Mouse (Mus musculus) forebrain, postnatal 0 days (tissue): ENCODE data around the gene Omg. TPM values are rescaled to one million over a fixed set of nuclear protein-coding genes. Genes with fewer than 3 reads are reported as not detected.

Source experiments
- ATAC-seq: fragments of 200-750 bp; cut with Nextera tagmentation; 2 replicates; pipeline ENCODE4 v1.8.0; 2017; ENCODE audit warnings: mild to moderate bottlenecking, moderate library complexity
- DNase-seq: peaks from one replicate; pipeline ENCODE4 v3.0.0-alpha.2; 2015
- H3K27ac ChIP-seq: fragments of 300-500 bp; sonication (generic); 2 replicates; pipeline ENCODE4 v1.5.1; 2014; ENCODE audit warnings: low read depth, mild to moderate bottlenecking, antibody characterized with exemption, low read length, moderate library complexity, mixed read lengths
- H3K27me3 ChIP-seq: fragments of 300-500 bp; sonication (generic); 2 replicates; pipeline ENCODE4 v1.6.1; 2014; ENCODE audit warnings: mild to moderate bottlenecking, low read length, mixed read lengths; ENCODE audit not compliant: insufficient read depth
- H3K36me3 ChIP-seq: fragments of 300-500 bp; sonication (generic); 2 replicates; pipeline ENCODE4 v1.6.1; 2014; ENCODE audit warnings: mild to moderate bottlenecking, moderate library complexity; ENCODE audit not compliant: insufficient read depth
- H3K4me1 ChIP-seq: fragments of 300-500 bp; sonication (generic); 2 replicates; pipeline ENCODE4 v1.6.1; 2014; ENCODE audit warnings: antibody characterized with exemption; ENCODE audit not compliant: insufficient read depth
- H3K4me2 ChIP-seq: fragments of 300-500 bp; sonication (generic); 2 replicates; pipeline ENCODE4 v1.6.1; 2014; ENCODE audit warnings: low read depth, mild to moderate bottlenecking, moderate library complexity
- H3K4me3 ChIP-seq: fragments of 300-500 bp; sonication (generic); 2 replicates; pipeline ENCODE4 v1.5.1; 2014; ENCODE audit warnings: low read depth, low read length, mixed read lengths
- H3K9ac ChIP-seq: fragments of 300-500 bp; sonication (generic); 2 replicates; pipeline ENCODE4 v1.6.1; 2014; ENCODE audit warnings: mild to moderate bottlenecking
- H3K9me3 ChIP-seq: fragments of 300-500 bp; sonication (generic); 2 replicates; pipeline ENCODE4 v1.6.1; 2016; ENCODE audit warnings: low read length
- CTCF ChIP-seq: sonication (generic); IDR thresholded peaks from 2 replicates; pipeline ENCODE4 v1.5.1; 2016; ENCODE audit warnings: antibody characterized with exemption, control low read depth, low read depth
- WGBS: fragments of 180-500 bp; shearing (Covaris S2); extraction: QIAGEN DNeasy Blood & Tissue Kit; methylation state at CpG from one replicate; pipeline ENCODE4 v1.1.7; 2014; 5-methylcytosine and 5-hydroxymethylcytosine counted together
- polyA plus RNA-seq: library from polyadenylated mRNA; unstranded; fragments of >200 nt; fragmentation: Nextera tagmentation; extraction: Ambion mirVana; gene quantifications from 2 replicates; pipeline ENCODE4 v1.2.1, GENCODE M21; 2015
- total RNA-seq: library from RNA; depleted of rRNA; stranded (reverse); fragments of >200 nt; gene quantifications from 2 replicates; pipeline ENCODE4 v1.2.3, GENCODE M21; 2014

Gene Omg
- total and polyA plus RNA-seq, 2 experiments from 2014 or later, result 13.8 to 21.6 TPM

- no peak for ATAC-seq
- no peak overlapping the region for H3K4me3 ChIP-seq
- no peaks in the 10 kb centered on the region for H3K9me3 ChIP-seq
- TF ChIP-seq CTCF, result no peak
- no peak overlapping the region for H3K27ac ChIP-seq
- H3K4me2 ChIP-seq, result no peak overlapping the region
- H3K27me3 ChIP-seq, result no peaks in the 10 kb centered on the region
- H3K36me3 ChIP-seq, result no peaks in the 10 kb centered on the region
- no peak for DNase-seq
- no peaks in the 10 kb centered on the region for H3K4me1 ChIP-seq
- no peak overlapping the region for H3K9ac ChIP-seq
- WGBS, result 86% methylated on average over 3 of the region's 3 CpGs
Measured at GRCm38 (mm10) chr11:79526549-79526948, 22.7 kb upstream of the Omg start.

GRCm38 (mm10) chr11:79524310-79524575, 20.4 kb upstream of the Omg start:
- no peak for DNase-seq
- WGBS, result 91% methylated on average over 1 of the region's 1 CpGs
- H3K4me3 ChIP-seq, result no peak overlapping the region
- no peaks in the 10 kb centered on the region for H3K27me3 ChIP-seq
- ATAC-seq, result no peak
- H3K4me2 ChIP-seq, result no peak overlapping the region
- H3K9ac ChIP-seq, result no peak overlapping the region
- H3K9me3 ChIP-seq, result no peaks in the 10 kb centered on the region
- TF ChIP-seq CTCF, result no peak
- no peaks in the 10 kb centered on the region for H3K4me1 ChIP-seq
- no peaks in the 10 kb centered on the region for H3K36me3 ChIP-seq
- no peak overlapping the region for H3K27ac ChIP-seq

DNA sequence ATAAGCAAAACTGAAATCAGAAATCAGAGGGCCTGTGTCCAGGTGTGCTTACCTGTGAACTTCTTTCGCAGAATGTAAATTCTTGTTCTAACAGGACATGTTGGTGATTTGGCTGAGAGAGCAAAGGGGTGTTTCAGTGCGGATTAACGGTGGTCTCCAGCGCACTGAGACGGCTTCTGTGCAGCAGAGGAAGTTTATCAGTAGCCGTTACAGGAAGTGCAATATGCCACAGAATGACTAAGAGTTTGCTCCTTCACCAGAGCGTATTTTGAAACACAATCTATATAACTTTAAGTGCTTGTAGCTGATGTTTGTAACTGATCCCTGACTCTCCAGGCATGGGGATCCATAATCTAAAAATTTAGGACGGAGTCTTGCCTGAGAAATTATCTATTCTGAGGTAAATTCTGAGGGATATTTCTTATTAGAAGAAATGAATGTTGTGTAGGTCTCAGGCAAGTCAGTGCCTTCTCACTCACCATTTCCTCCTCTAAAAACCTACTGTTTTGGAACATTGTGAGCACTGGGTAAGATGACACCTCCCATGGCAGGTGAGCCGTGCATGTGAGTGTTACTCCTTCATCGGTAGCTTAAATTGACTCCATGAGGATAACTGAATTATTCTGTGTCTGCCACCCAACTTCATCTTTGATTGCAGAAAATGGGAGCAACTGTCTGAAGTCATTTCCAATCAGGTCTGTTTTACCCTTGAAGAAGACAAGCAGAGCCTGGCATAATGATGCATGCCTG, 19.9 kb upstream of the Omg start, which contains the start of gene Evi2b:
TSS of gene Evi2b (minus strand) at position 203 of the 750 bp plus-strand sequence.
- H3K27me3 ChIP-seq, result no peaks in the 10 kb centered on the region
- no peak for ATAC-seq
- no peak for DNase-seq
- H3K4me3 ChIP-seq, result no peak within 1 kb of the TSS
- H3K4me1 ChIP-seq, result no peaks in the 10 kb centered on the region
- H3K27ac ChIP-seq, result no peak within 1 kb of the TSS
- no peaks in the 10 kb centered on the region for H3K36me3 ChIP-seq
- no peak within 1 kb of the TSS for H3K4me2 ChIP-seq
- TF ChIP-seq CTCF, result no peak
- no peaks in the 10 kb centered on the region for H3K9me3 ChIP-seq
- 89% methylated on average over 10 of the region's 10 CpGs for WGBS
- no peak within 1 kb of the TSS for H3K9ac ChIP-seq

DNA sequence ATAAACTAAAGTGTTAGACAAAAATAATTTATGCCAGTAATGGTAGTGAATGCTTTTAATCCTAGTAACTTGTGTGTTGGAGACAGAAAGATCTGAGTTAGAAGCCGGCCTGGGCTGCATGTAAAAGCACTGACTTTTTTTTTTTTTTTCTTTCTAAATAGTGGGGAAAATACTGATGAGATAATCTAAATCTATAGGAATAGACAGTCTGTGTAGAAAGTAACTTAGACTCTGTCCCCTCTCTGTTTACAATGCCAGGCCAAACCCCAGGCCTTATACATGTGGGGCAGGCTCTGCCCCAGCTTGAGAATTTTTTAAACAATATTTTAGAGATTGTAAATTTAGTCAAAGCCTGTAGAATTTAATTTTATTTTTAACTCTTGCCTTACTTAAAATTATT, 19.1 kb upstream of the Omg start:
- no peak for DNase-seq
- no peak overlapping the region for H3K27ac ChIP-seq
- ATAC-seq, result no peak
- no peak for TF ChIP-seq CTCF
- H3K9ac ChIP-seq, result no peak overlapping the region
- 83% methylated on average over 1 of the region's 1 CpGs for WGBS
- no peaks in the 10 kb centered on the region for H3K36me3 ChIP-seq
- H3K4me1 ChIP-seq, result no peaks in the 10 kb centered on the region
- no peaks in the 10 kb centered on the region for H3K27me3 ChIP-seq
- no peak overlapping the region for H3K4me2 ChIP-seq
- no peak overlapping the region for H3K4me3 ChIP-seq
- no peaks in the 10 kb centered on the region for H3K9me3 ChIP-seq

GRCm38 (mm10) chr11:79521930-79522329, 18.0 kb upstream of the Omg start:
- Histone ChIP-seq H3K27me3 (no peaks in the 10 kb centered on the region), H3K4me1 (no peaks in the 10 kb centered on the region), H3K36me3 (no peaks in the 10 kb centered on the region), H3K4me3 (no peak overlapping the region), H3K9me3 (no peaks in the 10 kb centered on the region), H3K27ac (no peak overlapping the region), H3K4me2 (no peak overlapping the region), H3K9ac (no peak overlapping the region)
- no peak for DNase-seq
- ATAC-seq, result no peak
- TF ChIP-seq CTCF, result no peak

DNA sequence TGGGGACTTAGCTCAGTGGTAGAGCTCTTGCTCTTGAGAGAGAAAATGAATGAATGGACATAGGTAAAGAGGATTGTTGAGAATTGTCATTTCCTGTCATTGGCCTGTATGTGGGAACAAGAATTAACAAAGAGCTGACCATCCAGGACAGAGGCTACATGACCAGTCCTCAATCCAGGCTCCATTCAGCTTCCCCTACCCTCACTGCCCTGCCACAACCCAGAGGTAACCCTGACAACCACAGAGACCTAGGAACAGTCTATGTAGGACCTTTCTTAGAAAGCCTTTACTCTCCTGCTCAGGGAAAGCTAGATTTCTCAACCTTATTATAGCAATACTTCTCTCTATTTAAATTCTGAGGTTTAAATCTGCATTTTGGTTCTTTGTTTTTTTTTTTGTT, 16.9 kb upstream of the Omg start:
- H3K9ac ChIP-seq, result no peak overlapping the region
- no peaks in the 10 kb centered on the region for H3K36me3 ChIP-seq
- TF ChIP-seq CTCF, result no peak
- DNase-seq (no peak), ATAC-seq (no peak)
- H3K4me3 ChIP-seq, result no peak overlapping the region
- no peaks in the 10 kb centered on the region for H3K27me3 ChIP-seq
- H3K4me2 ChIP-seq, result no peak overlapping the region
- no peaks in the 10 kb centered on the region for H3K4me1 ChIP-seq
- no peak overlapping the region for H3K27ac ChIP-seq
- H3K9me3 ChIP-seq, result no peaks in the 10 kb centered on the region

DNA sequence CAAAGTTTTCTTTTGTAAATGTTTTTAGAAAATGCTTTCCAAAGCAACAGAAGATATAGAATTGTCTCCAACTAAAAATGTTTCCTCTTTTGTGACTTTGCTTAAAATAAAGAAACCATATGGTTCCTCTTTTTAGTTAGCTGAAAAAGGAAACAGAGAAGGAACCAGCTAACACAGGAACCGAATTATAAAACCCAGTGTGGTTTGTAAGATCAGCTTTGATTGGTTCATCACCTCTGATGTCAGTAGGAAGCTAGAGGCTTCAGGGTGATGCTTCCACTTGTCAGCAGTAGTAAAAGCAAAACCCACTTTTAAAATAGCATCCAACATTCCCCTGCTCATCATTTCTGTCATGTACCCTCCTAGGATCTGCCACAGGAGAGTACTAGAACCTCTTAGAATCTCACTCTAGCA, 16.0 kb upstream of the Omg start:
- 55% methylated on average over 1 of the region's 1 CpGs for WGBS
- H3K27me3 ChIP-seq, result no peaks in the 10 kb centered on the region
- no peak overlapping the region for H3K27ac ChIP-seq
- DNase-seq, result peak; percentile 30
- H3K4me1 ChIP-seq, result no peaks in the 10 kb centered on the region
- H3K9me3 ChIP-seq, result no peaks in the 10 kb centered on the region
- no peak for TF ChIP-seq CTCF
- ATAC-seq, result peak; percentile 73
- no peaks in the 10 kb centered on the region for H3K36me3 ChIP-seq
- H3K4me2 ChIP-seq, result no peak overlapping the region
- no peak overlapping the region for H3K4me3 ChIP-seq
- no peak overlapping the region for H3K9ac ChIP-seq
